Mouse (Mus musculus) MEL (cell line): Measurements from ENCODE around the gene Cflar. TPM values are rescaled to one million over a fixed set of nuclear protein-coding genes. Genes with fewer than 3 reads are reported as not detected.
"Not testable (repeated sequence)": the region's sequence is repeated elsewhere in the genome, so short reads cannot be mapped to it uniquely, and the experiment has no call there.

ENCODE experiments used
- DNase-seq: peaks from one replicate; pipeline ENCODE4 v3.0.0; 2011; ENCODE audit warnings: low read depth, low spot score
- H3K27ac ChIP-seq: 2 replicates; pipeline ENCODE4 v1.5.1; 2012; ENCODE audit warnings: low read depth, mild to moderate bottlenecking, control low read depth, low read length, moderate library complexity; ENCODE audit not compliant: control insufficient read depth
- H3K27me3 ChIP-seq, 2 experiments: fragments of 150-350 bp in 1 of 2; sonication (generic) in 1 of 2; 2 replicates each; pipeline ENCODE4 v1.6.1; 2012; ENCODE audit warnings: low read length in 2 of 2, mild to moderate bottlenecking in 2 of 2, improper control_type of control experiment in 1 of 2, moderate library complexity in 1 of 2; ENCODE audit not compliant: insufficient read depth in 2 of 2, control insufficient read depth in 1 of 2
- H3K36me3 ChIP-seq, 2 experiments: 2 replicates each; pipeline ENCODE4 v1.6.1; 2012 to 2014; ENCODE audit warnings: low read length in 2 of 2, improper control_type of control experiment in 1 of 2, inconsistent platforms in 1 of 2, mild to moderate bottlenecking in 1 of 2; ENCODE audit not compliant: insufficient read depth in 2 of 2, control insufficient read depth in 1 of 2
- H3K4me1 ChIP-seq, 2 experiments: fragments of 150-350 bp in 1 of 2; sonication (generic) in 1 of 2; 2 replicates each; pipeline ENCODE4 v1.6.1; 2012; ENCODE audit warnings: low read length in 2 of 2, improper control_type of control experiment in 1 of 2, mild to moderate bottlenecking in 1 of 2; ENCODE audit not compliant: insufficient read depth in 2 of 2, control insufficient read depth in 1 of 2
- H3K4me3 ChIP-seq, 2 experiments: fragments of 150-350 bp in 1 of 2; sonication (generic) in 1 of 2; 2 replicates each; pipeline ENCODE4 v1.5.1; 2012; ENCODE audit warnings: low read depth in 2 of 2, low read length in 2 of 2, mild to moderate bottlenecking in 2 of 2, moderate library complexity in 2 of 2, control low read depth in 1 of 2, improper control_type of control experiment in 1 of 2; ENCODE audit not compliant: control insufficient read depth in 1 of 2, insufficient read depth in 1 of 2
- H3K79me2 ChIP-seq: 2 replicates; pipeline ENCODE4 v1.6.1; 2012; ENCODE audit warnings: mild to moderate bottlenecking, low read length, moderate library complexity; ENCODE audit not compliant: control insufficient read depth, poor library complexity, insufficient read depth
- H3K9ac ChIP-seq: 2 replicates; pipeline ENCODE4 v1.6.1; 2012; ENCODE audit warnings: low read depth, mild to moderate bottlenecking, control low read depth, low read length, moderate library complexity; ENCODE audit not compliant: control insufficient read depth, poor library complexity, severe bottlenecking
- H3K9me3 ChIP-seq: fragments of 150-350 bp; sonication (generic); replicated peaks from 2 replicates; pipeline ENCODE4 v1.6.1; 2012; ENCODE audit warnings: mild to moderate bottlenecking, low read length, improper control_type of control experiment, moderate library complexity; ENCODE audit not compliant: insufficient read depth
- BHLHE40 ChIP-seq: IDR thresholded peaks from 2 replicates; pipeline ENCODE4 v1.6.1; 2012; ENCODE audit warnings: low read depth, mild to moderate bottlenecking, inconsistent platforms, low read length, improper control_type of control experiment, borderline replicate concordance
- CHD2 ChIP-seq: IDR thresholded peaks from 2 replicates; pipeline ENCODE4 v1.6.1; 2011; ENCODE audit warnings: low read length, improper control_type of control experiment
- CTCF ChIP-seq, 3 experiments: IDR thresholded peaks in 2 of 3; conservative IDR thresholded peaks in 1 of 3; 2 replicates each; pipeline ENCODE4 v1.5.1; 2011 to 2012; ENCODE audit warnings: low read length in 3 of 3, low read depth in 2 of 3, mild to moderate bottlenecking in 2 of 3, improper control_type of control experiment in 1 of 3, inconsistent platforms in 1 of 3, mixed read lengths in 1 of 3, moderate library complexity in 1 of 3; ENCODE audit not compliant: control insufficient read depth in 1 of 3, insufficient read depth in 1 of 3, poor library complexity in 1 of 3, severe bottlenecking in 1 of 3
- ELF1 ChIP-seq: IDR thresholded peaks from 2 replicates; pipeline ENCODE4 v1.6.1; 2014; ENCODE audit warnings: low read depth, mild to moderate bottlenecking, inconsistent platforms, low read length, improper control_type of control experiment, moderate library complexity
- EP300 ChIP-seq, 2 experiments: IDR thresholded peaks; 2 replicates each; pipeline ENCODE4 v1.6.1; 2011; ENCODE audit warnings: improper control_type of control experiment in 2 of 2, low read length in 2 of 2, low read depth in 1 of 2, mild to moderate bottlenecking in 1 of 2
- JUND ChIP-seq: IDR thresholded peaks from 2 replicates; pipeline ENCODE4 v1.6.1; 2011; ENCODE audit warnings: low read depth, mild to moderate bottlenecking, improper control_type of control experiment, low read length
- KAT2A ChIP-seq: conservative IDR thresholded peaks from 2 replicates; pipeline ENCODE4 v1.6.1; 2012; ENCODE audit warnings: low read depth, low read length, improper control_type of control experiment, inconsistent platforms
- MAX ChIP-seq: IDR thresholded peaks from 2 replicates; pipeline ENCODE4 v1.6.1; 2011; ENCODE audit warnings: low read length, improper control_type of control experiment
- MXI1 ChIP-seq: IDR thresholded peaks from 2 replicates; pipeline ENCODE4 v1.6.1; 2011; ENCODE audit warnings: mild to moderate bottlenecking, low read depth, low read length, improper control_type of control experiment
- POLR2A ChIP-seq, 2 experiments: IDR thresholded peaks; 2 replicates each; pipeline ENCODE4 v1.6.1; 2011 to 2012; ENCODE audit warnings: low read length in 2 of 2, mild to moderate bottlenecking in 2 of 2, control low read depth in 1 of 2, improper control_type of control experiment in 1 of 2, low read depth in 1 of 2, moderate library complexity in 1 of 2; ENCODE audit not compliant: control insufficient read depth in 1 of 2, insufficient read depth in 1 of 2, poor library complexity in 1 of 2
- POLR2AphosphoS5 ChIP-seq: IDR thresholded peaks from 2 replicates; pipeline ENCODE4 v1.6.1; 2012; ENCODE audit warnings: low read depth, borderline replicate concordance, mild to moderate bottlenecking, inconsistent platforms, low read length, moderate library complexity, mixed read lengths
- RCOR1 ChIP-seq: IDR thresholded peaks from 2 replicates; pipeline ENCODE4 v1.6.1; 2012; ENCODE audit warnings: low read depth, mild to moderate bottlenecking, inconsistent platforms, low read length, improper control_type of control experiment
- TBP ChIP-seq: IDR thresholded peaks from 2 replicates; pipeline ENCODE4 v1.8.0; 2011; ENCODE audit warnings: low read depth, low read length, improper control_type of control experiment
- USF2 ChIP-seq, 2 experiments: IDR thresholded peaks; 2 replicates each; pipeline ENCODE4 v1.6.1; 2011 to 2012; ENCODE audit warnings: improper control_type of control experiment in 2 of 2, low read length in 2 of 2, borderline replicate concordance in 1 of 2, inconsistent platforms in 1 of 2, low read depth in 1 of 2, mild to moderate bottlenecking in 1 of 2; ENCODE audit not compliant: insufficient read depth in 1 of 2
- ZC3H11A ChIP-seq: IDR thresholded peaks from 2 replicates; pipeline ENCODE4 v1.6.1; 2012; ENCODE audit warnings: low read depth, mild to moderate bottlenecking, inconsistent platforms, low read length, improper control_type of control experiment
- ZNF384 ChIP-seq: IDR thresholded peaks from 2 replicates; pipeline ENCODE4 v1.6.1; 2012; ENCODE audit warnings: low read depth, mild to moderate bottlenecking, inconsistent platforms, low read length, improper control_type of control experiment
- polyA plus RNA-seq, 2 experiments: library from polyadenylated mRNA; stranded (reverse) in 1 of 2; unstranded in 1 of 2; fragments of >175 nt in 1 of 2; fragments of >200 nt in 1 of 2; gene quantifications; 2 replicates each; pipeline versions ENCODE4 v1.2.1 to v1.2.4; 2012; ENCODE audit warnings: low replicate concordance in 2 of 2, low read depth in 1 of 2; ENCODE audit not compliant: insufficient read length in 2 of 2, insufficient read depth in 1 of 2, missing spikeins in 1 of 2
- total RNA-seq: library from RNA; depleted of rRNA; stranded (reverse); fragments of 300-350 nt; gene quantifications from 2 replicates; pipeline ENCODE4 v1.2.3, GENCODE M21; 2012

Gene Cflar
- total and polyA plus RNA-seq, 3 experiments, result 13.1 to 13.2 TPM; not detected in 1

DNA sequence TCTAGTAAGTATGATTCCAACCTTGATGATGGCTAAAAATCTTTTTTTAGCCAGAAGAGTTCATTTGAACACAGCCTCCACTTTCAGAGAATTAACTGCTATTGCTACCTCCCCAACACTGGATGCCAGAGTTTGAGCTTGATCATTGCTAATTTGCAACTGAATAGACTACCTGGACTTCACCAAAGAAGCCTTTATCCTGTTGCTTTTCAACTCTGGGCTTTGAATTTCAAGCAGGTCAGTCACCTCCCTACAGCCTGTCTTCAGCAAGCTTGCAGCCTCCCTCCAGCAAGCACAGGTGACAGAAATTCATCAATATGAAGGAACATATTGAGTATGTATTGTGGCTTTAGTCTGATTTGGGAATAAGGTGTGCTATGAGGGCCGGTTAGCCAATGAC lies 21.9 kb upstream of the Cflar start:
- Histone ChIP-seq H3K27ac (no peak overlapping the region), H3K4me1 (no peaks in the 10 kb centered on the region), H3K79me2 (no peaks in the 10 kb centered on the region), H3K9me3 (no peaks in the 10 kb centered on the region), H3K27me3 (peaks cover 0 to 2% of the 10 kb centered on the region in 2 experiments; a peak in 1 of 4 replicates), H3K4me3 (no peak overlapping the region), H3K36me3 (no peaks in the 10 kb centered on the region), H3K9ac (no peak overlapping the region)
- DNase-seq, result no peak
- TF ChIP-seq USF2 (IDR thresholded peaks at IDR 0.05; ENCODE audit: borderline replicate concordance in 1 of 2, insufficient read depth in 1 of 2, low read depth in 1 of 2, low read length in 2 of 2), result no peak
- no peak for TF ChIP-seq CTCF (IDR thresholded peaks at IDR 0.05 in 2 of 3, conservative IDR thresholded peaks at IDR 0.05 in 1 of 3; ENCODE audit: control insufficient read depth in 1 of 3, insufficient read depth in 1 of 3, low read depth in 2 of 3, low read length in 3 of 3, poor library complexity in 1 of 3, severe bottlenecking in 1 of 3)
- TF ChIP-seq CHD2, result no peak
- no peak for TF ChIP-seq RCOR1
- TF ChIP-seq MXI1, result no peak
- TF ChIP-seq POLR2AphosphoS5, result no peak
- TF ChIP-seq KAT2A, result no peak
- TF ChIP-seq POLR2A (IDR thresholded peaks at IDR 0.05; ENCODE audit: control insufficient read depth in 1 of 2, insufficient read depth in 1 of 2, low read depth in 1 of 2, low read length in 2 of 2, poor library complexity in 1 of 2), result no peak

DNA sequence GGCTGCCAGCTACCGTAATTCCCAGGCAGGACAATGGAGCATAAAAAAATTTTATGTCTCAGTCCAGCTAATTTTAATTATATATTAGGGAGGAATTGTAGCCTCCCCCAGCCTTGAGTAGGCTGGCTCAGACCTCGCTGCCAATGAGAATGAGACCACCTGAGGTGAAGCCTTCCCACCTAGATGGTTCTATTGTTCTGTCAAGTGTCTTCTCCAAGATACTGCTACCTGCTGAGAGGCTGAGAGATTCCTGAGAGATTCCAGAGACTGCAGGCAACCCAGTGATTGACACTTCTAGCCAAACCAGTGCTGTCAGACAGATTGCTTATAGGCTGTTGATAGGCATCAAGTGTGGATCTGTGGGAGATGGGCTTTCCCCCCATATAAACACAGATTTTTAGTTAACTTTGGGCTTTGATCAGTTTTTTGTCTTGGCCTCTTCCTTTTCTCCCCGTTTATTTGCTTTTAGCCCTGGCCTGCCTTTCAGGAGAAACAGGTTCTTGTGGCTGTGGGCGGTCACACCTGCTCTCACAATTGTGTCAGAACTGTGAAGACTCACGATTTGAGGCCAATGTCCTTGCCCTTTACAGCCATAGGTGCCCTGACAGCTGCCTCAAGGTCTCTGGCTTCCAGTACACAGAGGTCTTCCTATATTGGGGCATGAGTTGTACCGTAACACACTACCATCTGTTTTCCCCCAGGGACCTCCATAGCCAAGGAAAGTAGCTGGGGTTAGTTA lies 21.1 kb upstream of the Cflar start:
- no peaks in the 10 kb centered on the region for H3K79me2 ChIP-seq
- H3K9ac ChIP-seq, result no peak overlapping the region
- no peaks in the 10 kb centered on the region for H3K4me1 ChIP-seq
- TF ChIP-seq POLR2A (IDR thresholded peaks at IDR 0.05; ENCODE audit: control insufficient read depth in 1 of 2, insufficient read depth in 1 of 2, low read depth in 1 of 2, low read length in 2 of 2, poor library complexity in 1 of 2) (no peak), POLR2AphosphoS5 (no peak), MXI1 (no peak), ELF1 (no peak), EP300 (IDR thresholded peaks at IDR 0.05; ENCODE audit: low read depth in 1 of 2, low read length in 2 of 2) (no peak), TBP (no peak), JUND (no peak), ZC3H11A (no peak), BHLHE40 (no peak), CTCF (IDR thresholded peaks at IDR 0.05 in 2 of 3, conservative IDR thresholded peaks at IDR 0.05 in 1 of 3; ENCODE audit: control insufficient read depth in 1 of 3, insufficient read depth in 1 of 3, low read depth in 2 of 3, low read length in 3 of 3, poor library complexity in 1 of 3, severe bottlenecking in 1 of 3) (no peak), ZNF384 (no peak), CHD2 (no peak), MAX (no peak)
- no peak overlapping the region for H3K27ac ChIP-seq
- no peak overlapping the region for H3K4me3 ChIP-seq
- no peaks in the 10 kb centered on the region for H3K9me3 ChIP-seq
- no peak for DNase-seq
- H3K36me3 ChIP-seq, result no peaks in the 10 kb centered on the region
- no peaks in the 10 kb centered on the region; a peak in 1 of 4 replicates for H3K27me3 ChIP-seq

DNA sequence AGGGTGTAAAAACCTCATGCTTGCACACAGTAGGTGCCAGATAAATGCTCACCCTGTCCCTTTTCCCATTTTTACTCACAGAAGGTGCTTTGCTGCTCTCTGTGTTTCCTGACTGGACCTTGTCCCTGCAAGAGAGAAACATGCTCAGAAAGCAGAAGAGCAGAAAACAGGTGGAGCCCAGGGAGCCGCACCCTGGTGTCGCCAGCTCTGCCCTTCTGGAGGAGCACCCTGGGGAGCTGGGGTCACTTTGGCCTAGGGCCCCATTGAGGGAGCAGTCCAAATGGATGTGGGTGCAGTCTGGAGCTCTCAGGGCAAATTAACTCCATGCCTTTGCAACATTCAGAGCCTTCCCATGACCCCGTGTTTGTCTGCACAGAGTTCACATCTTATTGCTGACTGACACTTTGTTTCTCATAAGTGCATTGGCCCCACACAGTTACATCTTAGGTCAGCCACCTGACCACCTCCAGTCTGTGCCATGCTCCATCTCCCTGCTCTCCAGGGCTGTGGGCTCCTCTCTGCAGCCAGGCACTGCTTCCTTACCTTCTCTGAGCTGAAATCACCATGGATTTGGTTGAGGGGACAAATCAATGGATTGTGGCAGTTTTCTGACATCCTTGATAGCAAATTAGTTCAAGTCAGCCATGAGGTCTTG lies 20.3 kb upstream of the Cflar start:
- not testable (repeated sequence) for H3K9ac ChIP-seq, H3K9me3 ChIP-seq, H3K4me3 ChIP-seq, H3K4me1 ChIP-seq, H3K79me2 ChIP-seq, H3K36me3 ChIP-seq, H3K27ac ChIP-seq, DNase-seq, H3K27me3 ChIP-seq

DNA sequence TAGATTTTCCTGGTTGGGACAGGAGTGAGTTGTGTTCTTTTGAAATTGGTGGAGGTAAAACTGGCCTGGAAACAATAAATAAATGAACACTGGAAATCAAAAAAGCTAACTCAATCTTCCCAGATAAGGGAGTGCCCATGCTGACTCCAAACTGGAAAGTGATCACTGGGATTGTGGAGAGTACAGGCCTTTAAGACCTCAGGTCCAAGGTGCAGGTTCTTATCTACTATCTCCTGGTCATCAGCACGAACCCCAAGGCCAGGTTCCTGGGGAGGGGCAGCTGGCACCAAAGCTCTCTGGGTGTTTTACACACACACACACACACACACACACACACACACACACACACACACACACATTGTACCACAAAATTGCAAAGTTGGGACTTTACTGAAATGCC lies 19.6 kb upstream of the Cflar start:
- H3K9ac ChIP-seq, H3K9me3 ChIP-seq, H3K79me2 ChIP-seq, H3K27me3 ChIP-seq, DNase-seq, H3K4me3 ChIP-seq, H3K27ac ChIP-seq, H3K4me1 ChIP-seq, H3K36me3 ChIP-seq: not testable (repeated sequence)
